Mouse (Mus musculus) heart, adult 9 months (tissue): Measurements from ENCODE around the gene Jaml.

ENCODE experiments used
- DNase-seq, 2 experiments: peaks; one replicate each; pipeline ENCODE4 v3.0.0; 2022; ENCODE audit warnings: low spot score in 2 of 2

Jaml gene

DNA sequence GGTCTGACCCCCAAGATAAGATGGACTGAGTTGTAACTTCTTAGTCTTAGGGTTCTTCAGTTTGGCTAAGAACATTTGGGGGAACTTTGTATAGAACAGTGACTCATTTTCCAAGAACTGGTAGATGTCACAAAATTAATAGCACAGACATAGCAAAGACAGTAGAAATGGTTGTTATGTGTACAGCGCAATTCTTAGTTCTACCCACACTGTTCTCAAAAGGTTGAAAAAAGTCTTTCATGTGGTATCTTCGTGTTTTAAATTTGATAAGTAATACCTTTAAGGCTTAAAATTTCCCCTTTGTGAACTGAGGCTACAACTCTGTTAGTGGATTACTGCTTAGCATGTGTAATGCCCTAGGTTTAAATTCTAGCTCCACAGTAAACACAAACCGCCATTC, 4.1 kb downstream of the Jaml start:
- no peak for DNase-seq

DNA sequence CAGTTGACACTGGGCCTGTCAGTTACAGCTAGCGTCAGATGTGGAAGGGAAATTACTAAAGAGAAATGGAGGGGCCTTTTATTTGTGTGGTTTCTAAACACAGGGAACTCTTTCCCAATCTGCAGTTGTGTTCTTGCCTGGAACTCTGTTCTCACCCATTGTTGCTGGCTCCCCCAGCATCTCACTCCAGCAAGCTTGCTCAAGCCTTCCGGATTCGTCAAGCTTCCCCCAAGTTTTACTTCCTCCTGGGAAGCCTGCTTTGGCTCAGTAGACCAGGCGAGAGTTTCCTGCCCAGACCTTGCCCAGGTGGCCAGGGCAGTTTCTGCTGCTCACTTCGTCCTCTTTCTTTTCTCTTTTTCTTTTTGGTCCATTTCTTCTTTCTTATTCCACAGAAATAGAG, 5.6 kb downstream of the Jaml start:
- DNase-seq = peak in 1 of 2 experiments; percentile 21

DNA sequence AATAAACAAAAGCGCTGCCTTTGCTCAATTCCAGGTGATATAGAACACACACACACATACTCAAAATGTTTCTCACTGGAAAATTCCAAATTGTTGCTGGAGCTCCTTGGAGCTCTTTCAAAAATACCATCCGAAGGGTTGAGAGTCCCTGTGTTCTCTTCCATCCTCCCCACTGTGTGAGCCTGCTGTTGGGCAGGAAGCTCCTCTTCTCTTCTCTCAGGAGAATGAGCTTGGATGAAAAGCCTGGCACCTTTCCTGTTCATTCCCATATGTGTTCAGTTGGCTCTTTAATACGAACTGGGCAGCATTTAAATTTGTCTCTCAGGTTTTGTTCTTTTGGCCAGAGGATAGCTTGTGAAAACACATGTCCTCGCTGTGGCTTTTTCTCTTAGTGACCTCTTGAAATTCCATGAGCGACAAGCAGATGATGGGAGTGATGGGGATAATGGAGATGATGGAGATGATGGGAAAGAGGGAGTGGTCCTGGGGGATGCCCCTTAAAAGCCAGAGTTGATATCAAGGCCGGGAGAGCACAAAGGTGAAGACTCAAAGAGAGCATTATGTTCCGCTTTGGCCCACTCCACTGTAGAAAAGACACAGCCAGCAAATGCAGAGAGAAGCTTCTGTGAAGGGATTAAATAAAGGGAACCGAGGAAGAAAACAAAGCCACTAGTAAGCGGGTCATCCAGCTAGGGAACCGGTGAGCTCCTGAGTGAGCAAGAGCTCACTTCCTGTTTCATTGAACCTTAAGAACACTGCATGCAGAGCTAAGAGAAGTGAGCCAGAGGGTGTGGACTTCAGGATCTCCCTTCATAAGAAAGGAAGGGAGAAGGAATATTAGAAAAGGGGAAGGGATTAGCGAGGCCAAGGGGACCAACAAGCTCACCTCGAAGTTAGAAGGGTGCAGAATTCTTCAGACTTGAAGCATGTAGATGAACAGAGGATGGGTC, 7.0 kb downstream of the Jaml start:
- no peak for DNase-seq

DNA sequence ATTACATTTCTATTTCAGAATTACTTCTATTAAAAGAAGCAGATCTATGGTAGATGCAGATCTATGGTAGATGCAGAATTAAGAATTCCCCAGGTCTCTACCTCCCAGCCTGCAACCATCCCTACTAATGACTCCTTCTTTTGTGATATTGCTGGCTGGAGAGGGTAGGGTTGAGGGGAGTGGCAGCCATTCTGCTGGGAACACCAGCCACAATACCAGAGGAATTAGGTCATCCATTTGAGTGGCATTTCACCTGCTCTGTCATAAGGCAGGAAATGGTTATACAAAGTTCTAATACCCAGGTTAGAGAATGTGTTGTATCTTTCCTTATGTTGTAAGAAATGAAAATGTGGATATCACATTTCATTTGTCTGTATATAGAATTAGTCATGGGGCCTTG, 9.1 kb downstream of the Jaml start:
- DNase-seq = no peak

DNA sequence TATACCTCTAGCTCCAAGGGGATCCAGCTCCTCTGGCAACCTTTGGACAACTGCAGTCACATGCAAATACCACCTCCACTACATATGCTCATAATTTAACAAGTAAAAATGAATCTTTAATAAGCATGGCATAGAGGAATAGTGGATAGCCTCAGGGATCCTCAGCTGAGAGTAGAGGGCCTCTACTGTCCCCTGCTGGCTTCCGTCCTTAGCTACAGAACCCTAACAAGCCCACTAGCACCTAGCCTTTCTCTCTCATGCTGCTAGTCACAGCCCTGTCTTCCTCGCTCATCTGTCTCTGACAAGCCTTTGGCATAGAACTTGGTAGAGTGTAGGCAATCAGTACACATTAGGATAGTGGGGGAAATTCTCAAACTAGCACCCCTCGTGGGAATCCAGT, 11.8 kb downstream of the Jaml start:
- no peak for DNase-seq

DNA sequence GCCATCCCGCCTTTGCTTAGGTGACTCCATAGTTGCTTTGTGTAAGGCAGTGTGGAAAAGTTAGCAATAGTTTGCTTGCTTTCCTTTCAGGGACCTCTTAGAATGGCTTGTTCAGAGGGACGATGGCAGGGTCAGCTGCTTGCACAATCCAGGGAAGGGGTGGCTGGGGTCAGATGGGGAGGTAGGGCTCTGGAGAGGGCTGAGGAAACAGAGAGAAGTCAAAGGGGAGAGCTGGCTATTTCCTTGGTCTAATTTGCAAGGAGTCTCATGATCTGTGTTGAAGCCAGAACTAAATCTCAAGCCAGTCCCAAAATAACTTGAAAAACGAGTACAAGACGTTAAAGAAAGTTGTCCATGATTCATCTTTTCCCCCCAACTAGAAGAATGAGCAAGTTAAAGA, 13.7 kb downstream of the Jaml start:
- peak in 1 of 2 experiments; percentile 10 for DNase-seq

DNA sequence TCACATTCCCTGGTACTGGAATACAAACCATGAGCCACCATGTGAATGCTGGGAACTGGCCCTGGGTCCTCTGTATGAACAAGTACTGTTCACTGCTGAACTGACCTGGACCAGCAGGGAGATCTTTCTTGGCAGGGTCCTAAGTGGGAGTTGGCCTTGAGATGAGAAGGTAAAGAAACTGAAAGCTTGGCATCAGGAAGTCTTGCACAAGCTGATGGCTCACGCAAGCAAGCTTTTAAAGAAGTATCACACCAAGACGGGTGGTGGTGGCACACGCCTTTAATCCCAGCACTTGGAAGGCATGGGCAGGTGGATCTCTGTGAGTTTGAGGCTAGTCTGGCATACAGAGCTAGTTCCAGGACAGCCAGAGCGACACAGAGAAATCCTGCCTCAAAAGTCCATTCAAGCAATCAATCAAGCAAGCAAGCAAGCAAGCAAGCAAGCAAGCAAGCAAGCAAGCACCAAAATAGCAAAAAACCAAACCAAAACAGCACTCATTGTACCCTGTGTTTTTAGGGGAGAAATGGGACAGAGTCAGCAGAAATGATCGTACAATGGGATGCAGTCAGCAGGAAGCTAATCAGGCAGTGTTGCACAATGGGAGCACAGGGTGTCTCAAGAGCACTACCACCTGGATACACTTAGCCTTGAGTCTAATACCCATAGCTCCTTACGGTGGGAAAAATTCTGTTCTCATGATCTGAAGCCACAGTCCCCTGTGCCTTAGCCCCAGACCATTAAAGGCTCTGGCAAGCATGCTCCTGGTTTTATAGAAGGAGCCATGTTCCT, 16.4 kb downstream of the Jaml start:
- peak in 1 of 2 experiments; percentile 20 for DNase-seq

DNA sequence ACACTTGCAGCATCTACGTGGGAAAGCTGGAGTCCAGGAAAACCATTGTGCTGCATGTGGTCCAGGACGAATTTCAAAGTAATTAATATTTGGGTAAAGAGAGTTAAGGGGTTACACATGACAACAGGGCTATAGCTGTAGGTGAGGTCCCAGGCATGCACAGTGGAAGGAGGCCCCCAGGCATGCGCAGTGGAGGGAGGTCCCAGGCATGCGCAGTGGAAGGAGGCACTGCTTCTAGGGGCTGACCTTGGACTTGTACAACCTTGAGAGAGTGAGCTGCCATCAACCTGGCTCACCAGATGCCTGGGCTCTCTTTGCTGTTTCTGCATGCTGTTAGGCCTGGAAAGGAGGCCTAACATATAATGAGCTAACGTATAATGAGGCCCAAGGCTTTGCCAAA, 18.9 kb downstream of the Jaml start:
- DNase-seq = no peak

DNA sequence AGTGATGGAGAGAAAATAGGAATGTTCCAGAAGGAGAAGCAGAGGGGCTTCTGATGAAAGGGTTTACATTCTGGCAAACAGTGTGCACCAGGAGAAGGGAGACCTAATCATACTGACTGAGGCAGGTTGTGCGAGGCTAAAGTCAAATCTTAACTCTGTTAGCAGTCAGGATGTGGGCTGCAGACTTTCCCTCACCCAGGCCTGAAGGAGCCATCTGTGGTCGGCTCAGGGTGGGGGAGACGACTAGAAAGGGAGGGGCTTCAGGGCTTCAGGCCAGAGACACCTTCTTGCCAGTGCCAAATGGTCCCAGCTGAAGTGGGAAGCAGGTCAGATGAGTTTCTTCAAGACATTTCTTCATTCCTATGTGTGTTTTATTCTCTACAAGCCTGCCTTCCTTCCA, 19.4 kb downstream of the Jaml start:
- no peak for DNase-seq

DNA sequence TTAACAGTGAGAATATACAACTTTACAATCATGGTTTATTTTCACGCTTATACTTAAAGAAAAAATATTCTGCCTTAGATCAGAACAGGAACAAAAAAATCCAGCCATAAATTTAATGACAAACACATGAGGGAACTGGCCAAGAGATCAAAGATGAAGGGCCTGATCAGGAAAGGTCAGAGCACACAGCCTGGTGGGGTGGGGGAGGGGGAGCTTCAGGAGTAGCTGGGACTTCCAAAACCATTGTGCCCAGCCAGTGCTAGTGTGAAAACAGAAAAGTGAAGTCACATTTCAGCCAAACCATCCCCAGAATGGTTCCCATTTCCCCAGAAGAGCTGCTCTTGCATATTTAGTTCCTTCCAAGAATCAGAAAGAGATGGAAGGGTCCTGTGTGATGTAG, 23.5 kb downstream of the Jaml start:
- DNase-seq = no peak

DNA sequence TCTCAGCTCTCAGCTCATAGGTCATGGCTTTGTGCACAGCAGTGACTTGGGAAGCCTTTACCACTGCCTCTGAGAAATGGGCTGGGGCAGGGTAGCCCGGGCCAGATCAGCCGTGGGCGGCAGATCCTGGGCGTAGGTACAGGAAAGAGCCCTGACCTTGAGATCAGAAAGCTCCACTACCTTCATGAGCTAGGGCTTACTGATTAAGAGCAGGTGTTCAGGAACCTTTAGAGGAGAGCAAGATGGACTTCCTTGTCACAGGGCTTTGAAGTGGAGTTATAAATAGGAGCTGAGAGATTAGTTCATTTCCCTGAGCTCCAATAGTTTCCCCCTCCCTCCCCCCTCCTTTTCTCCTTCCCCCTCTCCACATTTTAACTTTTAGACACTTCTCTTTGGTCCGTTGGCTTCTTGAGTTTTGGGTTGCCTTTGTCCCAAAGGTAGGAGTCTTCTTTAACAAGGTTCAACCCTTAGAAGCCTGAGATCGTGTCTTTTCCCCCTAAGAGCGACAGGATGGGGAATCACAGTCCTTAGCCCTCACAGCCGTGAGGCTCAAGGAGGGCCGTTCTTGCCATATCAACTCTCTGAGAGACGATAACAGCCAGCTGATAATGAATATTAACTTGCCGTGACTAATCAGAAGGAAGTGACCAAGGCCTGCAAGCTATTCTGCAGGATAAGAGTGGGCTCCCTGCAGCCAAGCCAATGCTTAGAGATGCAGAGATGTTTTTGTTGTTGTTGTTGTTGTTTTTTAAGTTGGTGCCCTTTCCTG, 24.4 kb downstream of the Jaml start:
- DNase-seq = no peak

DNA sequence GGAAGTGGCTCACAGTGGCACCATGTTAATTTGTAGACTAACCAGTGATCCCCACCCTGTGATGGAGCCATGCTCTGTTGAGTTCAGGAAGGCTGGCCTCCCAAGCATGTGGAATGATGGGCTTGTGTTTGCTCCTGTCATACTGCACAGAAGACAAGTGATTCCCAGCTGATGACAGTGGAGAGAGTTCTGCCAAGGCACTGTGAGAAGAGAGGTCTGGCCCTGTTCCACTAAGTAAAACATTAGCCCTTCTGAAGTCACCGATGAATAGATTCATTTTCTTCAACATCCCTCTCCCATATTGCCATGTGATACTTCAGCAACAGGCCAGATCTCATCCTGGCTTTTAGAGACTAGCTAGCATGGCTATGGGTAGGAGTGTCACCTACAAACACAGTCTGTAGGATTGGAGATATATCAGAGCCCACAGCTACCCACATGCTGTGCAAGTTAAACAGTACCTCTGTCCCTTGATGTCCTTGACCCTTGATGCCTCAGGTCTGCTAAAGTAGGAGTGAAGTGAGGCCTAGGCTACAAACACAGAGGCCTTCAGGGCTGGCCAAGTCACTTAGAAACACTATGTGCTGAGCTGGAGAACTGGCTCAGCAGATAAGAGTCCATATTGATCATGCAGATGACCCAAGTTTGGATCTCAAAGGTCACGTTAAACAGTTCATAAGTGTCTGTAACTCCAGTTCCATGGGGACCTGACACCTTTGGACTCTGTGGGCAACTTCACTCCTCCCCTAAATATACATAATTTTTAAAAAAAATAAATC, 26.8 kb downstream of the Jaml start:
- no peak for DNase-seq

DNA sequence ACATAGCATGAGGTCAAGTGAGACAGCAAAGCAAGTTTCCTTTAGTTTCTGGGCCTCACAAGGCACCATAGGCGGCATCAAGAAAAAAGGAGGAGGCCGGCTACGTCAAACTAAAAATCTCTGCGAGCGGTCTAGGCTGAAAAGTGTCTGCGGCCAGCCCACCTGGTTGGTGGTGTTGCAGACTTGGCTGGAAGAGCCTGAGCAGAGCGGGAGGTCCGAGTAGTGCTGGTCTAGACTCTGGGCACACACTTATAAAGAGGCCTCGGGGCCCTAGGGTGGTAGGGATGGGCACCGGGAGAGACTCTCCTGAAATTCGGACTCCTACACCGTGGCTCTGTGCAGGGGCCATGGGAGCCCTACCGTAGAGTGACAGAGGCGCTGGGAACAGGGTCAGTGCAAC, 36.7 kb downstream of the Jaml start:
- no peak for DNase-seq

DNA sequence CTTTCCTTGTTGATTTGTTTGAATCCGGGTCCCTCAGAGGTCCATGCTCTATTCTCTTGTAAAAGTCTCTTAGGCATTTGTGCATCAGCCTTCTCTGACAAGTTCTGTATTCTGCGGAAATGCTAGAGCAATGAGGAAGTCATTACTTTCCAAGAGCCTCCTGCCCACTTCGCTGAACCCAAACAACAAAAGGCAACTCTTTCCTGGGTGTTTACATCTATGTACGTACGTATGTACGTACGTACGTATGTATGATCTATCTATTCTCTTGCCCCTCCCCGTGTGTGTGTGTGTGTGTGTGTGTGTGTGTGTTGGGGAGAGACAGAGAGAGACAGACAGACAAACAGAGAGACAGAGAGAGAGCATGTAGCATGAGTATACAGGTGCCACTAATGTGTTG, 37.8 kb downstream of the Jaml start:
- no peak for DNase-seq

DNA sequence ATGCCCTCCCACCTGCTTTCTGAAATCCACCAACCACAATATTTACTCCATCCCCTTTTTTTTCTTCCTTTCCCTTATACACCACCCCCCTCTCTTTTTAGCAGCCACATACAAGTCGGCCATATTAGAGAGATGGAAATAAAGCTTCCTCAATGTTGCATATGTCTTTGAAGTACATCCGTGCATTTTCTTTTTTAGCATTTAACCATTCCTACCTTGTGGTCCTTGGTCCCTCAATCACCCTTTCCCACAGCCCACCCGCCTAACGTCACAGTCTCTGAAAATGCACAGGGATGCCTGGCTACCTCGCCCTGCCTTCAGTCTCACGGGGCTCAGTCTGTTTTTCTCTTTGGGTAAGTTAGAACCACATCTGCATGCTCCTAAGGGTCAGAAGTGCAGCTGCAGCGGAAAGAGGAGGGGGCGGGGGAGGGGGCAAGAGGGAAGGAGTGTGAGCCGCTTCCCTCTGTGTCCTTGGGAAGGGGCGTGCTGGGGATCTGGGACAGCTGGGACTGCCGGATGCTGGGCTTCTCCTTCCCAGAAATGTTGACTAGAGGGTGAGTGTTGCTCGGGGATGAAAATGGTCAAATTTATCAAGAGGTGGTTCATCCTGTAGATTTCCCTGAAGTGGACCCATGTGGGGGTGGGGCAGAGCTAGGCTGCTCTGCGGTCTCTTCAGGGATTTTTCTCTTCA, 38.9 kb downstream of the Jaml start, which contains the start of gene Scn2b:
Gene Scn2b (plus strand): TSS at position 42 of the 691 bp plus-strand sequence.
- DNase-seq = no peak

DNA sequence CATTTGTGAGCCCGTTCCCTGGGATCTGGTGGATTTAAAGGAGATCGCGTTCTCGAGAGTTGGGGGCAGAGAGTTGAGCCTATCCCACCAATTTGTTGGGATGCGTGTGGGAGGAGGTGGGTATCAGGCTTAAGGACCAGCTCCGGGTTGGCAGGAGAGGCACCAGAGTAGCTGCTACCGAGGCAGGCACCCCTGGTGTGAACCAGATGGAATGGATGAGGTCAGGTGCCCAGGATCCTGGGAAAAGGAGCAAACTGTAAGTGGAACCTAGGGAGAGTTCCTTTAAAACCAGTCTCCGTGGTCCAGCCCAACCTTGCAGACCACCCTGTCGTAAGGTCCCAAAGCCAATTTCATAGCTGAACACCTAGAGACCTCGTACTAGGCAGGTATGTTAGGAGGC, 39.6 kb downstream of the Jaml start:
- DNase-seq = no peak

DNA sequence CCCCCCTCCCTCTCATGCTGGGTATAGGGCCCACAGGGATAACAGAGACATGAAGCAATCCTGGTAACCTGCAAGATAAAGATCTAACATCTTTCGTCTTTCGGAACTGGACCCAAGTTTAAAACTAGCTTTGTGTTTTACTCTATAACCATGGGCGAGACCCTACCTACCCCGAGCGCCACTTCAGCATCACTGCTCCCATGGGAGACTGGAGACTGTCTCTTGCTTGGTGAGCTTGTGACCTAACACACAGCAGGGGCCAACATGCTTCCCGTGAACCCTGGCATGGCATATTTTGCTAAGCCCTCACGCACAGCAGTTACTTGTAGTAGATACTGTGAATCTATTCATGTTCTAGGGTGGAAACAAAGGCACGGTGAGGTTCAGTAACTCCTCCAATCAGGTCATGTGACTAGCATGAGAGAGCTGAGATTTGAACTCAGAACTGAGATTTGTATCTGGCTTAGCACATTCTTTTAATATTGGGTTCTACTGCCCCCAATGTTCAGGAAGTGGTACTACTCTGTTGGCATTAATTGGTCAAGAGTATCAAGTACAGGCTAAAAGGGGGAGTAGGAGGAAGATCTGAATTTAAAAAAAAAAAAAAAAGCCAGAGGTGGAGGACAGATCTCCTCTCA, 40.5 kb downstream of the Jaml start:
- DNase-seq = no peak

DNA sequence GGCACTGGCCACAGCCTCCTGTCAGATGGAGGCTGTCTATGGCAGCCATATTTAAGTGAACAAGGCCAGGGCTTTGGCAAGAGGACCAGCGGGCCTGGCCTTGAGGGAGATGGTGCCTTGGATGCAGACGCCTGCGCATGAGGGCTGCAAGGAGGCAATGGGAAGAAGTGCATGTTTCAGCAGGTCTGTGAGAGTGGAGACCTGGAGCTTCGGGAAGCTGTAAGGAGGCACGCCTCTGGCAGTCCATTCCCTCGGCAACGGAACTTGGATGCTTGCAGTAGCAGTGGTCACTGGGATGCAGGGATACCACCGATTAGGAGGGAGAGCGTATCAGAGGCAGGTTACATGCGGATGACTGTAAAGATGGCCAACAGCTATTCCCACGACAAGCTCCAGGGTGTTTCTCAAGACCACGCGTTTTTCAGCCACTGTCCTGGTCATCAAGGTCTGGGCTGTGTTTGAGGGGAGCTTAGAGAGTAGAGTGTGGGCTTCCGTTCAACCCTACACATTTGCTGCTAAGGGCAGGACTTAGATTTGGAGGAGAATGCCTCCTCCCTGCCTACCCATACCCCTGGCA, 41.1 kb downstream of the Jaml start:
- DNase-seq = no peak

DNA sequence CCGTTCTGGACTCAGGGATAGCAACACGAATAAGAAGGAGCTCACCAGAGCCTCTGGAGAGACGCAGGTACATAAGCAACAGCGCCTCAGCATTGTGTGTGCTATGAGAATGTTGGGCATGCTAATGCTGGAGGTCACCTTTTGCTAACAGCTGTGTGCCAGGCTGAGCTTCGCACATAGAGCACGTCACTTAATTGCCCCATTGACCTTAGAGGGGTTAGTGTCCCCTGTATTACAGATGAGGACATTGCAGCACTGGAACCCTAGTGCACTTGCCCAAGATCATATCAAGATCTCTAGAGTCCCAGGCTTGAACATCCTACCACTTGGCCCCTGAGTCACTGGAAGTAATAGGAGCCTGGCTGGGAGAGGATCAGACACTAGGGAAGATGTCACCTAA, 41.6 kb downstream of the Jaml start:
- DNase-seq = no peak

DNA sequence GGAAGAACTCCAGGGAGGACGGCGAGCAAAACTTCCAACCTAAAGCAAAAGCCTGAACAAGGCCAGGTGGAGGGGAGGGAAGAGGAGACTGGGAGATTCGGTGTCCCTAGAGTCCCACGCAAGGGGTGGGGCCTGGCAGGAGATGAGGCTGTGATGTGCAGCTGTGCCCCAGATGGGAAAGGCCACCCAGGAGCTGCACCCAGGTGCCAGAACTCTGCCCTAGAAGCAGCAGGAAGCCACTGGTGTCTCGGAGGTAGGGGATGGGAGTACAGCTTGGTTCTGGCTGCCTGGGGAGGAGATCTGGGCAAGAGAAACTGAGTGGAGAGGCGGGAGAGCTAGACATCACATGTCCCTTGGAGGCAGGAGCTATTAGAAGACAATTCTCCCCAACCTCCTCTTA, 42.0 kb downstream of the Jaml start:
- DNase-seq = no peak
